Mouse (Mus musculus) c-Kit-positive CD71-positive TER-119-positive erythroid progenitor cells, embryonic 14.5 days (primary cell): Measurements from ENCODE around the gene Wdr91.

Source experiments
- DNase-seq: peaks from one replicate; pipeline ENCODE4 v3.0.0-alpha.2; 2013; ENCODE audit warnings: low spot score

Wdr91 gene

GRCm38 (mm10) chr6:34919146-34919545, 8.5 kb upstream of the Wdr91 start:
- DNase-seq, result no peak

GRCm38 (mm10) chr6:34914462-34914861, 3.8 kb upstream of the Wdr91 start:
- no peak for DNase-seq

GRCm38 (mm10) chr6:34913341-34914040, 2.8 kb upstream of the Wdr91 start:
- DNase-seq, result no peak

- no peak for DNase-seq
Measured at GRCm38 (mm10) chr6:34909631-34910345, 888 bp downstream of the Wdr91 start.

- no peak for DNase-seq
Measured at GRCm38 (mm10) chr6:34907696-34908260, 2.9 kb downstream of the Wdr91 start.

GRCm38 (mm10) chr6:34907121-34907614, 3.5 kb downstream of the Wdr91 start:
- peak; percentile 77 for DNase-seq

- no peak for DNase-seq
Measured at GRCm38 (mm10) chr6:34906661-34907060, 4.0 kb downstream of the Wdr91 start.

- DNase-seq, result no peak
Measured at GRCm38 (mm10) chr6:34906125-34906524, 4.6 kb downstream of the Wdr91 start.

- no peak for DNase-seq
Measured at GRCm38 (mm10) chr6:34904361-34904760, 6.3 kb downstream of the Wdr91 start.

- no peak for DNase-seq
Measured at GRCm38 (mm10) chr6:34903851-34904250, 6.8 kb downstream of the Wdr91 start.

- no peak for DNase-seq
Measured at GRCm38 (mm10) chr6:34903441-34903840, 7.2 kb downstream of the Wdr91 start.

GRCm38 (mm10) chr6:34902578-34902977, 8.1 kb downstream of the Wdr91 start:
- no peak for DNase-seq

- DNase-seq, result no peak
Measured at GRCm38 (mm10) chr6:34901911-34902444, 8.7 kb downstream of the Wdr91 start.

GRCm38 (mm10) chr6:34900990-34901389, 9.7 kb downstream of the Wdr91 start:
- DNase-seq, result no peak

- DNase-seq, result no peak
Measured at GRCm38 (mm10) chr6:34899127-34899526, 11.5 kb downstream of the Wdr91 start.

- no peak for DNase-seq
Measured at GRCm38 (mm10) chr6:34896168-34896780, 14.4 kb downstream of the Wdr91 start.

GRCm38 (mm10) chr6:34895569-34895968, 15.1 kb downstream of the Wdr91 start:
- DNase-seq, result no peak

- no peak for DNase-seq
Measured at GRCm38 (mm10) chr6:34889185-34889584, 21.5 kb downstream of the Wdr91 start.

GRCm38 (mm10) chr6:34887131-34887850, 23.4 kb downstream of the Wdr91 start:
- DNase-seq, result no peak

GRCm38 (mm10) chr6:34884724-34885123, 26.0 kb downstream of the Wdr91 start:
- no peak for DNase-seq

GRCm38 (mm10) chr6:34879911-34880475, 30.7 kb downstream of the Wdr91 start:
- no peak for DNase-seq
